Mouse (Mus musculus) frontal cortex, postnatal 25 days (tissue): ENCODE data around the gene Dysf.

Experiments
- DNase-seq, 2 experiments: peaks; one replicate each; pipeline ENCODE4 v3.0.0; 2022; ENCODE audit warnings: low spot score in 2 of 2

Dysf gene

GRCm38 (mm10) chr6:84119731-84120530 lies 111.5 kb downstream of the Dysf start:
- no peak for DNase-seq

GRCm38 (mm10) chr6:84124609-84125008 lies 116.2 kb downstream of the Dysf start:
- DNase-seq = no peak

GRCm38 (mm10) chr6:84125101-84125500 lies 116.7 kb downstream of the Dysf start:
- DNase-seq = no peak

- no peak for DNase-seq
Measured at GRCm38 (mm10) chr6:84128229-84128628, 119.8 kb downstream of the Dysf start.

GRCm38 (mm10) chr6:84130867-84131266 lies 122.5 kb downstream of the Dysf start:
- no peak for DNase-seq

- no peak for DNase-seq
Measured at GRCm38 (mm10) chr6:84131539-84131938, 123.1 kb downstream of the Dysf start.

- no peak for DNase-seq
Measured at GRCm38 (mm10) chr6:84133053-84133452, 124.7 kb downstream of the Dysf start.

GRCm38 (mm10) chr6:84133996-84134721 lies 125.8 kb downstream of the Dysf start:
- DNase-seq = no peak

- no peak for DNase-seq
Measured at GRCm38 (mm10) chr6:84134722-84135394, 126.5 kb downstream of the Dysf start.

- DNase-seq = no peak
Measured at GRCm38 (mm10) chr6:84135709-84136108, 127.3 kb downstream of the Dysf start.

- DNase-seq = no peak
Measured at GRCm38 (mm10) chr6:84136345-84136744, 128.0 kb downstream of the Dysf start.

GRCm38 (mm10) chr6:84139932-84140331 lies 131.5 kb downstream of the Dysf start:
- no peak for DNase-seq

- DNase-seq = no peak
Measured at GRCm38 (mm10) chr6:84142481-84142880, 134.1 kb downstream of the Dysf start.

- no peak for DNase-seq
Measured at GRCm38 (mm10) chr6:84143328-84143727, 134.9 kb downstream of the Dysf start.

GRCm38 (mm10) chr6:84144393-84144792 lies 136.0 kb downstream of the Dysf start:
- DNase-seq = no peak

GRCm38 (mm10) chr6:84147206-84148004 lies 139.0 kb downstream of the Dysf start:
- DNase-seq = no peak

- DNase-seq = no peak
Measured at GRCm38 (mm10) chr6:84148470-84148869, 140.1 kb downstream of the Dysf start.

GRCm38 (mm10) chr6:84154508-84154907 lies 146.1 kb downstream of the Dysf start:
- no peak for DNase-seq

- no peak for DNase-seq
Measured at GRCm38 (mm10) chr6:84155765-84156164, 147.4 kb downstream of the Dysf start.

GRCm38 (mm10) chr6:84156481-84157025 lies 148.2 kb downstream of the Dysf start:
- no peak for DNase-seq

- no peak for DNase-seq
Measured at GRCm38 (mm10) chr6:84159046-84159445, 150.7 kb downstream of the Dysf start.
